Mouse (Mus musculus) E14TG2a.4 (cell line): ENCODE results near the gene Pxmp2.

Experiments used
- CTCF ChIP-seq: conservative IDR thresholded peaks from 2 replicates; pipeline ENCODE4 v1.5.1; 2014; ENCODE audit warnings: low read length
- NANOG ChIP-seq: IDR thresholded peaks from 2 replicates; pipeline ENCODE4 v1.6.1; 2014; ENCODE audit warnings: borderline replicate concordance, low read length, mixed read lengths

DNA sequence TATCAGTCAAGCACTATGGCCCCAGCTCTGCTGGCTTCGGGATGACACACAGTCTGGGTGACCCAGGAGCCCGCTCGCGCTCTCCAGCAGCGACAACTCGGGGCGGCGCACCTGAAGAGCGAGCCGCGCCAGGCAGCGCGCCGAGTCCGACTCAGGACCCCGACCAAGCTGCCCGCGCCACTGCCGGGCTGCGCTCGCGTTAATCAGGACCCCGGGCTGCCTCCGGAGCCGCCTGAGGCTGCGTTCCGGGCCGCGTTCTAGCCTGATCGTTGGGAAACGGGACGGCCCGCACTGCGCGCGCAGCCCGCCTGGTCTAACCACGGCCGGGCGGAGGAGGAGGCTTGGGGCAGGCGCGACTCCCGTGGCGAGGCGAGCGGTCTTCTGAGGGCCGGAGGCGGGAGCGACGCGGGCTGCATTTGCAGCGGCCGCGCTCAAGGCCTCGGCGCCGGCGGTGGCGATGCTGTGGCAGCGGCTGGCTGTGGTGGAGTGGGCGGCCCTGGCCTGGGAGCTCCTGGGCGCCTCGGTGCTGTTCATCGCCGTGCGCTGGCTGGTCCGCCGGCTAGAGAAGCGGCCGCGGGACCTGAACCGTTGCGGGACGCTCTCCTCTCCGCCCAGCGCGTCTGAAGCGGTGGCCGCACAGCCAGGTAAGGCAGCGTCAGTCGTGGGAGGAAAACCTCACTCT lies 55.1 kb downstream of the Pxmp2 start, which contains the start of gene Ankle2:
- TF ChIP-seq CTCF, result no peak
- TF ChIP-seq NANOG, result no peak
